Mouse (Mus musculus): Measurements from ENCODE around the gene Rhbg.

DNA sequence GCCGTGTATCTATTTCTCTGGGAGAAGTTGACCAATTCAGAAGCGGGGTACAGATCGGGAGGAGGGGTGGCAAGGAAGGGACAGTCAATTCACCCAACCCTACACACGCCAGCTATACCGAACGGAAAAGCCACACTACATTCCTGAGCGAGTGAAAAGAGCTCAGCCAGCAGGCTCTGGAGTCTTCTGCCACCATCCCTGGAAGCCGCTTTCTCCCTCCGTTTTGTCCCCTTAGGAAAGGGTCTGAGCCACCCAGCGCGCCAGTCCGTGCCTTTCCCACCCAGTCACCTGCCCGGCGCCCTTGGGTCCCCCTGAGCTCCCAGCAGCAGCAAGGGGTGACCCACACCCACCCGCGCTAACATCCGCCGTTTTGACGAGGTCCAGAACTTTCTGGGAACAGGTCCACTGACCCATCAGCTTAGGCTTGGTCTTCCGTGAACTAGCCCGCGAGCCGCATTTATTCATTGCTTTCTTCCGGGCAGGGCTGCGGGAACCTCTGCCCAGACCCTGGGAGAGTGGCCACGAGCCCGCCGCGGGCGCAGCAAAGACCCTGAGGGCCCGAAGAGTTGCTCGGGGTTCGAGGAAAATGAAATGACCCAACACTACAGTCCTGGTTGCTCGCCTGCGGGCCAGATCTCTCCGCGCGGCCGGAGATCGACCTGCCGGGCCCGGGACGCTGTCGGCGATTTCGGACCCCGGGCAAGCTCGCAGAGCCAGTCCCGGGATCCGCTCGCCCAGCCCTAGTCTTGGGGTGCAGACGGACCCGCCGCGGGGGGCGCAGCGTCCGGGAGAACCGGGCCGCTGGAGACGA is 54.1 kb downstream of the Rhbg start:
- TF ChIP-seq CTCF (IDR thresholded peaks at IDR 0.05; ENCODE audit: control insufficient read depth, insufficient read depth, insufficient read length) (no peak), USF1 (IDR thresholded peaks at IDR 0.05; ENCODE audit: low read depth) (no peak)

Data from C2C12 (cell line).